ENCODE assay signal across 9 mouse cellular contexts in genomic region chr11:54067318-54067995, GRCm38 (mm10). TPM values are rescaled to one million over a fixed set of nuclear protein-coding genes. Genes with fewer than 3 reads are reported as not detected.
DNase-seq lines count a peak whose midpoint lies in the region; ATAC-seq lines count a peak whose summit lies in the region.
"Had no signal": no experiment of that assay in that cellular context is flagged by ENCODE, and none has a peak within 500 bp of the region (broad histone marks: within the 10 kb centered on the region; RNA-seq: fewer than 3 reads in every experiment).

No protein-coding gene starts in this region.

- no peaks in the 10 kb centered on the region for H3K36me3 ChIP-seq in heart, embryonic 12.5 days
- no peaks in the 10 kb centered on the region for H3K36me3 ChIP-seq in limb, embryonic 11.5 days (ENCODE audit: control insufficient read depth, insufficient read depth, low read length)
- no peaks in the 10 kb centered on the region for H3K36me3 ChIP-seq in neural tube, embryonic 12.5 days

- 24% methylated on average over 12 of the region's 12 CpGs for WGBS in heart, embryonic 12.5 days
- WGBS in limb, embryonic 11.5 days, result 9% methylated on average over 12 of the region's 12 CpGs
- WGBS in neural tube, embryonic 12.5 days, result 38% methylated on average over 12 of the region's 12 CpGs

- H3K27me3 ChIP-seq in heart, embryonic 12.5 days (replicated peaks), result peaks cover 79% of the 10 kb centered on the region
- no peaks in the 10 kb centered on the region for H3K27me3 ChIP-seq in limb, embryonic 11.5 days (ENCODE audit: control insufficient read depth, insufficient read depth, low read length)
- peaks cover 3% of the 10 kb centered on the region; the same call in 1 of the 2 replicates for H3K27me3 ChIP-seq in neural tube, embryonic 12.5 days (replicated peaks)

- peaks cover 46% of the 10 kb centered on the region for H3K4me1 ChIP-seq in heart, embryonic 12.5 days (replicated peaks)
- H3K4me1 ChIP-seq in limb, embryonic 11.5 days (ENCODE audit: control insufficient read depth, insufficient read depth, low read length), result peaks cover 24% of the 10 kb centered on the region
- peaks cover 13% of the 10 kb centered on the region for H3K4me1 ChIP-seq in neural tube, embryonic 12.5 days

- no peak for ATAC-seq in heart, embryonic 12.5 days (ENCODE audit: insufficient number of reproducible peaks, low FRiP score)
- ATAC-seq in limb, embryonic 11.5 days (ENCODE audit: insufficient number of reproducible peaks, low FRiP score, low TSS enrichment, low read depth), result 0 out of 2 replicates have a peak, but pooled peaks have one; percentile 11
- ATAC-seq in neural tube, embryonic 12.5 days (ENCODE audit: low FRiP score, low read depth), result no peak
- ATAC-seq in cerebellum, adult (ENCODE audit: insufficient number of reproducible peaks, low FRiP score, low TSS enrichment), result no peak

- peak; percentile 48 for DNase-seq in ovary, postnatal 36 days (ENCODE audit: low spot score)
- no peak for DNase-seq in ovary, adult 18-20 months (ENCODE audit: low spot score)
- peak; percentile 78 for DNase-seq in limb, embryonic 11.5 days (ENCODE audit: low spot score)
- DNase-seq in adipocyte (ENCODE audit: low spot score), result no peak
- no peak for DNase-seq in adrenal gland, postnatal 14 days

- peak overlapping the region; percentile 76; the same call in 1 of the 2 replicates for H3K4me2 ChIP-seq in heart, embryonic 12.5 days
- H3K4me2 ChIP-seq in limb, embryonic 11.5 days (ENCODE audit: low read depth, severe bottlenecking), result peak overlapping the region; percentile 88
- peak overlapping the region; percentile 92 for H3K4me2 ChIP-seq in neural tube, embryonic 12.5 days (replicated peaks)

- H3K9ac ChIP-seq in heart, embryonic 12.5 days, result 0 out of 2 replicates have a peak overlapping the region, but pooled peaks have one; percentile 35
- peak overlapping the region; percentile 75 for H3K9ac ChIP-seq in limb, embryonic 11.5 days (ENCODE audit: low read length)
- peak overlapping the region; percentile 77 for H3K9ac ChIP-seq in neural tube, embryonic 12.5 days

- H3K4me3 ChIP-seq in heart, embryonic 12.5 days, result no peak overlapping the region
- H3K4me3 ChIP-seq in limb, embryonic 11.5 days (ENCODE audit: low read depth, low read length), result peak overlapping the region; percentile 65
- peak overlapping the region; percentile 64 for H3K4me3 ChIP-seq in neural tube, embryonic 12.5 days

- H3K27ac ChIP-seq in heart, embryonic 12.5 days (ENCODE audit: poor library complexity, severe bottlenecking), result no peak overlapping the region
- peak overlapping the region; percentile 70; the same call in 1 of the 2 replicates for H3K27ac ChIP-seq in limb, embryonic 11.5 days (replicated peaks; ENCODE audit: low read depth, low read length)
- no peak overlapping the region for H3K27ac ChIP-seq in neural tube, embryonic 12.5 days

- no peaks in the 10 kb centered on the region for H3K9me3 ChIP-seq in heart, embryonic 12.5 days (replicated peaks)
- H3K9me3 ChIP-seq in limb, embryonic 11.5 days (ENCODE audit: control insufficient read depth, low read length), result no peaks in the 10 kb centered on the region
- no peaks in the 10 kb centered on the region for H3K9me3 ChIP-seq in neural tube, embryonic 12.5 days

RNA-seq across cellular contexts. Expression of gene Pdlim4, which starts 1.4 kb away (rescaled TPM):
- polyA plus RNA-seq in heart, embryonic 12.5 days (2016; fragmentation: Nextera tagmentation; extraction: Ambion mirVana), result 7.1 and 7.3 TPM in 2 replicates
- polyA plus RNA-seq in limb, embryonic 11.5 days (2014; fragmentation: Nextera tagmentation; extraction: Ambion mirVana), result 166 and 178 TPM in 2 replicates
- 46.1 and 51.4 TPM in 2 replicates for polyA plus RNA-seq in neural tube, embryonic 12.5 days (2016; fragmentation: Nextera tagmentation; extraction: Ambion mirVana)
- total RNA-seq in adrenal gland, postnatal 14 days (2021), result 12.6 and 15.0 TPM in 2 replicates
- total RNA-seq: hematopoietic stem cell, adult 5-6 weeks had no signal

RNA-seq across cellular contexts. Expression of gene P4ha2, which starts 32.4 kb away (rescaled TPM):
- polyA plus RNA-seq in heart, embryonic 12.5 days (2016; fragmentation: Nextera tagmentation; extraction: Ambion mirVana), result 56.5 and 62.1 TPM in 2 replicates
- 39.3 and 44.3 TPM in 2 replicates for polyA plus RNA-seq in limb, embryonic 11.5 days (2014; fragmentation: Nextera tagmentation; extraction: Ambion mirVana)
- 15.2 and 17.3 TPM in 2 replicates for polyA plus RNA-seq in neural tube, embryonic 12.5 days (2016; fragmentation: Nextera tagmentation; extraction: Ambion mirVana)
- 24.3 and 28.3 TPM in 2 replicates for total RNA-seq in adrenal gland, postnatal 14 days (2021)
- total RNA-seq: hematopoietic stem cell, adult 5-6 weeks had no signal

RNA-seq across cellular contexts. Expression of gene Slc22a4, which starts 39.6 kb away (rescaled TPM):
- 4.0 and 4.3 TPM in 2 replicates for polyA plus RNA-seq in heart, embryonic 12.5 days (2016; fragmentation: Nextera tagmentation; extraction: Ambion mirVana)
- 0.89 and 1.1 TPM in 2 replicates for polyA plus RNA-seq in limb, embryonic 11.5 days (2014; fragmentation: Nextera tagmentation; extraction: Ambion mirVana)
- 1.5 and 2.3 TPM in 2 replicates for polyA plus RNA-seq in neural tube, embryonic 12.5 days (2016; fragmentation: Nextera tagmentation; extraction: Ambion mirVana)
- total RNA-seq in adrenal gland, postnatal 14 days (2021), result 3.5 and 7.2 TPM in 2 replicates

Comparison
In these comparisons a context has a peak if more than half of its experiments do, and no peak if none do; other contexts are left out.
1. DNase-seq: peak in ovary, postnatal 36 days (single experiment) and limb, embryonic 11.5 days (single experiment); none in ovary, adult 18-20 months (single experiment), adipocyte (single experiment) and adrenal gland, postnatal 14 days (single experiment).
2. Peak in every context shown above with its lines, with median percentiles within 50 percentile points of each other: H3K4me2 ChIP-seq and H3K9ac ChIP-seq.